Mouse (Mus musculus) forebrain, embryonic 15.5 days (tissue): ENCODE data around the gene Fras1. TPM values are rescaled to one million over a fixed set of nuclear protein-coding genes. Genes with fewer than 3 reads are reported as not detected.

ENCODE experiments used
- ATAC-seq: fragments of 200-750 bp; cut with Nextera tagmentation; replicated peaks from 2 replicates; pipeline ENCODE4 v1.8.0; 2017; ENCODE audit warnings: mild to moderate bottlenecking, moderate TSS enrichment, moderate library complexity
- H3K27ac ChIP-seq: fragments of 300-500 bp; sonication (generic); replicated peaks from 2 replicates; pipeline ENCODE4 v1.5.1; 2015; ENCODE audit warnings: mild to moderate bottlenecking, inconsistent platforms
- H3K27me3 ChIP-seq: fragments of 300-500 bp; sonication (generic); 2 replicates; pipeline ENCODE4 v1.6.1; 2015; ENCODE audit warnings: inconsistent platforms
- H3K36me3 ChIP-seq: fragments of 300-500 bp; sonication (generic); 2 replicates; pipeline ENCODE4 v1.6.1; 2015; ENCODE audit warnings: mild to moderate bottlenecking, inconsistent platforms
- H3K4me1 ChIP-seq: fragments of 300-500 bp; sonication (generic); 2 replicates; pipeline ENCODE4 v1.6.1; 2015; ENCODE audit warnings: inconsistent platforms
- H3K4me2 ChIP-seq: fragments of 300-500 bp; sonication (generic); replicated peaks from 2 replicates; pipeline ENCODE4 v1.6.1; 2015; ENCODE audit warnings: mild to moderate bottlenecking, inconsistent platforms
- H3K4me3 ChIP-seq: fragments of 300-500 bp; sonication (generic); 2 replicates; pipeline ENCODE4 v1.5.1; 2015; ENCODE audit warnings: mild to moderate bottlenecking, inconsistent platforms
- H3K9ac ChIP-seq: fragments of 300-500 bp; sonication (generic); replicated peaks from 2 replicates; pipeline ENCODE4 v1.6.1; 2015; ENCODE audit warnings: mild to moderate bottlenecking, inconsistent platforms
- H3K9me3 ChIP-seq: fragments of 300-500 bp; sonication (generic); 2 replicates; pipeline ENCODE4 v1.6.1; 2016; ENCODE audit warnings: inconsistent platforms
- WGBS: fragments of 180-500 bp; shearing (Covaris S2); methylation state at CpG from one replicate; pipeline ENCODE4 v1.1.7; 2015; ENCODE audit warnings: mixed read lengths; 5-methylcytosine and 5-hydroxymethylcytosine counted together
- polyA plus RNA-seq: library from polyadenylated mRNA; unstranded; fragments of >200 nt; fragmentation: Nextera tagmentation; extraction: Ambion mirVana; gene quantifications from 2 replicates; pipeline ENCODE4 v1.2.1, GENCODE M21; 2015

Fras1 gene
- polyA plus RNA-seq, 1 experiment from 2014 or later = 5.1 TPM

- H3K27ac ChIP-seq = peak overlapping the region; percentile 32
- no peak overlapping the region for H3K9ac ChIP-seq
- no peaks in the 10 kb centered on the region for H3K27me3 ChIP-seq
- no peak overlapping the region for H3K4me2 ChIP-seq
- peaks cover 8% of the 10 kb centered on the region for H3K4me1 ChIP-seq
- WGBS = 43% methylated on average over 8 of the region's 8 CpGs
- peak; percentile 46; the same call in 1 of the 2 replicates for ATAC-seq
- H3K36me3 ChIP-seq = no peaks in the 10 kb centered on the region
- H3K4me3 ChIP-seq = no peak overlapping the region
- H3K9me3 ChIP-seq = no peaks in the 10 kb centered on the region
Observed at GRCm38 (mm10) chr5:96716273-96717034, 342.7 kb downstream of the Fras1 start.

GRCm38 (mm10) chr5:96717690-96718089, 343.9 kb downstream of the Fras1 start:
- H3K27me3 ChIP-seq = no peaks in the 10 kb centered on the region
- no peaks in the 10 kb centered on the region for H3K36me3 ChIP-seq
- no peak overlapping the region for H3K27ac ChIP-seq
- H3K4me2 ChIP-seq = no peak overlapping the region
- no peak overlapping the region for H3K9ac ChIP-seq
- H3K4me3 ChIP-seq = no peak overlapping the region
- no peak for ATAC-seq
- no peaks in the 10 kb centered on the region for H3K9me3 ChIP-seq
- peaks cover 8% of the 10 kb centered on the region for H3K4me1 ChIP-seq
- 85% methylated on average over 4 of the region's 4 CpGs for WGBS

DNA sequence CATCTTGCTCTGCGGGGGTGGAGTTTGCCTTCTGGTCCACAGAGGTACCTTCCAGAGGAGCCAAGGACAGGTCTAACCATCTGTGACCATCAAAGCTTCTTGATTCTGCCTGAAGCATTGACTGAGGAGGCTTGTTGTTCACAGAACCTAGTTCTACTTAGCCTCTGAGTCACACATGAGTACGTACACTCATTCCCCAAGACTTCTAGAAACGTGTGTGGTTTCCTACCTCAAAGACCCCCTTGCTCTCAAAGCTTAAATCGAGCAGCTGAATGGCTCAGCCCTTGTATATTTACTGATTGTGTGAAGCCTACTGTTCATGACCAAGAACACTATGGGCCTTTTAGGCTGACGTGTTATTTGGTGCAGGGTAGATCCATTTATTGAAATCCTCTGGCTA, 344.8 kb downstream of the Fras1 start:
- H3K9ac ChIP-seq = no peak overlapping the region
- H3K4me3 ChIP-seq = no peak overlapping the region
- 89% methylated on average over 5 of the region's 5 CpGs for WGBS
- H3K4me1 ChIP-seq = peaks cover 8% of the 10 kb centered on the region
- H3K9me3 ChIP-seq = no peaks in the 10 kb centered on the region
- ATAC-seq = no peak
- H3K36me3 ChIP-seq = no peaks in the 10 kb centered on the region
- H3K27ac ChIP-seq = no peak overlapping the region
- no peak overlapping the region for H3K4me2 ChIP-seq
- H3K27me3 ChIP-seq = no peaks in the 10 kb centered on the region

GRCm38 (mm10) chr5:96719221-96719620, 345.5 kb downstream of the Fras1 start:
- Histone ChIP-seq H3K9ac (no peak overlapping the region), H3K4me3 (no peak overlapping the region), H3K9me3 (no peaks in the 10 kb centered on the region), H3K36me3 (no peaks in the 10 kb centered on the region), H3K4me2 (no peak overlapping the region), H3K4me1 (peaks cover 8% of the 10 kb centered on the region), H3K27me3 (no peaks in the 10 kb centered on the region), H3K27ac (no peak overlapping the region)
- no peak for ATAC-seq
- WGBS = 89% methylated on average over 5 of the region's 5 CpGs

GRCm38 (mm10) chr5:96722690-96723089, 348.9 kb downstream of the Fras1 start:
- H3K4me3 ChIP-seq = no peak overlapping the region
- no peak for ATAC-seq
- H3K9me3 ChIP-seq = no peaks in the 10 kb centered on the region
- no peak overlapping the region for H3K4me2 ChIP-seq
- no peak overlapping the region for H3K27ac ChIP-seq
- H3K4me1 ChIP-seq = no peaks in the 10 kb centered on the region
- H3K9ac ChIP-seq = no peak overlapping the region
- H3K36me3 ChIP-seq = no peaks in the 10 kb centered on the region
- WGBS = 53% methylated on average over 3 of the region's 3 CpGs
- H3K27me3 ChIP-seq = no peaks in the 10 kb centered on the region

- H3K4me2 ChIP-seq = no peak overlapping the region
- no peaks in the 10 kb centered on the region; the same call in 1 of the 2 replicates for H3K36me3 ChIP-seq
- ATAC-seq = no peak
- H3K27me3 ChIP-seq = no peaks in the 10 kb centered on the region
- H3K9me3 ChIP-seq = no peaks in the 10 kb centered on the region
- no peaks in the 10 kb centered on the region for H3K4me1 ChIP-seq
- no peak overlapping the region for H3K27ac ChIP-seq
- H3K4me3 ChIP-seq = no peak overlapping the region
- no peak overlapping the region for H3K9ac ChIP-seq
- WGBS = 91% methylated on average over 15 of the region's 15 CpGs
Observed at GRCm38 (mm10) chr5:96739138-96739878, 365.6 kb downstream of the Fras1 start.

DNA sequence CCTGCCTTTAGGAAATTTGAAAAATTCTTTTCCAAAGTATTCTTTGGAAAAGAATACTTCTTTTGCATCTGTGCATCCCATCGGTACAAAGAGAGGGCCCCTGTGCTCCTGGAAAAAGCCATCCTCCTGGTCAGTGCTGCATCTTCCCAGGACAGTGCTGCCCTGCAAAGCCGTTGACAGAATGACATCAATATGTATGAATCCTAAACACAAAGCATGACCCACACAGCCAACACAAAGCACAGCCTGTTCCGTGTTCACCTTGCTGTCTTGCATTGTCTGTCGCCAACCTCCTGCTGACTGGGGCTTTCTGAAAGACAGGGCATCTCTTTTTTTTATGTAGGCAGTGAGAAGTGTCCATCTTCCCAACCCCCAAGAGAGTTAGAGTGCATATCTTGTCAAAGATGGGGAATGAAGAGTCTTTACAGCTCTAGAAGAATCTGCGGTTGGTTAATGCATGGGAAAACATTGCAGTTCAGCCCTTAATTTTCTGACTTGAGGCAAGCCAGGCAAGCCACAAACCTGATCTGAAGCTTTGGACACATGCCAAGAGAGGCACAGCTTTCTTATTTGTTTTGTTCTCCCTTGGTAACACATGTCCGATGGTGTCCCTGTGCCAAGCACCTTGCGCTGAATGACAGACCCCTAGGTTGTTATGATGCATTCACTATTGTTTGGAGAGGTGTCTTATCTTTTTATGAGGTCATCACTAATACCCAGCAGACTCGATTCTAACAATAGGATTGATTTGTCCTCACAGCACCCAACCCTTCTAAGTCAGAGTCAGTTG, 373.6 kb downstream of the Fras1 start:
- H3K9me3 ChIP-seq = no peaks in the 10 kb centered on the region
- WGBS = 49% methylated on average over 8 of the region's 8 CpGs
- H3K4me2 ChIP-seq = no peak overlapping the region
- no peak overlapping the region for H3K9ac ChIP-seq
- no peaks in the 10 kb centered on the region for H3K4me1 ChIP-seq
- no peak for ATAC-seq
- H3K4me3 ChIP-seq = no peak overlapping the region
- no peaks in the 10 kb centered on the region; the same call in 1 of the 2 replicates for H3K36me3 ChIP-seq
- H3K27me3 ChIP-seq = no peaks in the 10 kb centered on the region
- no peak overlapping the region for H3K27ac ChIP-seq

- ATAC-seq = no peak
- Histone ChIP-seq H3K4me2 (no peak overlapping the region), H3K4me1 (no peaks in the 10 kb centered on the region), H3K27ac (no peak overlapping the region), H3K9ac (no peak overlapping the region), H3K4me3 (no peak overlapping the region), H3K36me3 (no peaks in the 10 kb centered on the region), H3K9me3 (no peaks in the 10 kb centered on the region), H3K27me3 (no peaks in the 10 kb centered on the region)
- 93% methylated on average over 7 of the region's 7 CpGs for WGBS
Observed at GRCm38 (mm10) chr5:96757615-96758014, 383.9 kb downstream of the Fras1 start.

DNA sequence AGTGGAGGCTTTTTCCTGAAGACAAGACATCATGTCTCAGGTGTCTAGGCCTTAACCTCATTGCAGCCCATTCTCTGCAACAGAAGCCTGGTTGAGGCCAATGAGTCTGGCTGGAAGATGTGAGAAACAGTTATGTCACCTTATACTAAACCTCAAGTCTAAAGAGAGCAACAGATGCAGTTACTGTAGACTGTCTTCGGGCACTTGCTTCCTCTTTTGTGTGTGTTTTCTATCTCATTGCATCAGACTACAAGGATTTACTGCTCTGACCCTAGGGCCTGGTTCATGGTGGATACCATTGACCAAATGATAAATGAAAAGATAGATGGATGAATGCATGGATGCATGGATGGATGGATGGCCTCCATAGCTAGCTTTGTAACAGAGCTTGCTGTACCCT, 388.3 kb downstream of the Fras1 start:
- Histone ChIP-seq H3K4me1 (peaks cover 10% of the 10 kb centered on the region), H3K4me3 (no peak overlapping the region), H3K27ac (no peak overlapping the region), H3K27me3 (no peaks in the 10 kb centered on the region), H3K9ac (no peak overlapping the region), H3K36me3 (no peaks in the 10 kb centered on the region), H3K4me2 (no peak overlapping the region), H3K9me3 (no peaks in the 10 kb centered on the region)
- no peak for ATAC-seq
- 94% methylated on average over 1 of the region's 1 CpGs for WGBS

GRCm38 (mm10) chr5:96768846-96769471, 395.2 kb downstream of the Fras1 start:
- Histone ChIP-seq H3K4me1 (no peaks in the 10 kb centered on the region), H3K4me2 (no peak overlapping the region), H3K9me3 (no peaks in the 10 kb centered on the region), H3K4me3 (no peak overlapping the region), H3K27ac (no peak overlapping the region), H3K27me3 (no peaks in the 10 kb centered on the region), H3K9ac (no peak overlapping the region), H3K36me3 (no peaks in the 10 kb centered on the region)
- 54% methylated on average over 10 of the region's 10 CpGs for WGBS
- ATAC-seq = peak; percentile 63

DNA sequence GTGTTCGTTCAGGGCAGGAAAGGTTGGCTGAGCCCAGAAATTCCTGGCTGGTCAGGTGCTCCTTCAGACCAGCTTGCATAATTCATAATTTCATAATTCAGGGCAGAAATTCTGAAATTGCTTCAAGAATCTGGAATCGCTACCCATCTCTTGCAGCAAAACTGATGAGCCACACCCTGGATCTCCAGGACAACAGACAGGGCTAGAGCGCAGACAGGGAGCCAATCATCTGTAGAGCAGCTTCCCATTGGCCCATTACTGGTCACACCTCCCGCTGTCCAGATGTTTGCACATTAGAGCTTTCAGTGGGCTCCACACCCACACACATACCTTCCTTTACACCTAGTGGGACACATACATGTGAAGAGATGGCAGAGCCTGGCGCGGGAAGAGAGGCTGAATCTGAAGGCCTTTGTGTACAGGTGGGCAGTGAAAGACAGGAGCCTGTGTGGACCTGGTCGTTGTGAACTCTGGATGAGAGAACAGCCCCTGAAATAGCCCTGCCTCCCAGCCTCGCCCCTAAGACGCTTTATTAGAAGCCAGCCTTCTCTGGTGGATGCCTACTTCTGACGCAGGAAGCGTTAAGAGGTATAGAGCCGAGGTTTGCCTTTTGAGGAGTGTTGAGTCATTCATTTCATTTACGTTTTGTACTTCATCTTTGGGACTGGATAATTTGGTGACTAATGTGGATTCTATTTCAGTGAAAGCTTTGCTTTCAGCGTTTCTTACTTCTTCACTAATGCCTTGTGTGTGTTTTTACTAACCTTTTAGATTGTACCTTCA, 409.9 kb downstream of the Fras1 start:
- H3K9me3 ChIP-seq = no peaks in the 10 kb centered on the region
- H3K4me3 ChIP-seq = no peak overlapping the region
- no peak overlapping the region for H3K4me2 ChIP-seq
- 81% methylated on average over 14 of the region's 14 CpGs for WGBS
- no peaks in the 10 kb centered on the region for H3K27me3 ChIP-seq
- H3K4me1 ChIP-seq = no peaks in the 10 kb centered on the region
- no peak overlapping the region for H3K27ac ChIP-seq
- ATAC-seq = no peak
- no peaks in the 10 kb centered on the region for H3K36me3 ChIP-seq
- no peak overlapping the region for H3K9ac ChIP-seq
